ENCODE assay signal across 26 mouse cellular contexts in genomic region chr1:120289843-120290242, GRCm38 (mm10). TPM values are rescaled to one million over a fixed set of nuclear protein-coding genes. Genes with fewer than 3 reads are reported as not detected.
A peak's percentile ranks its signal among the peaks of the same experiment; 100 is the strongest.
DNase-seq lines count a peak whose midpoint lies in the region; ATAC-seq and TF ChIP-seq lines count a peak whose summit lies in the region.
"Had no signal": no experiment of that assay in that cellular context is flagged by ENCODE, and none has a peak within 500 bp of the region (broad histone marks: within the 10 kb centered on the region; RNA-seq: fewer than 3 reads in every experiment).

No protein-coding gene starts in this region.

- H3K79me2 ChIP-seq in CH12.LX (replicated peaks; ENCODE audit: control insufficient read depth, extremely low read depth, insufficient read depth, poor library complexity, severe bottlenecking), result no peaks in the 10 kb centered on the region

- no peak for ATAC-seq in intestine, postnatal 0 days
- ATAC-seq in intestine, embryonic 16.5 days, result no peak
- 0 out of 2 replicates have a peak, but pooled peaks have one; percentile 30 for ATAC-seq in liver, embryonic 16.5 days (ENCODE audit: low read depth)
- no peak for ATAC-seq in liver, postnatal 0 days
- ATAC-seq: forebrain, embryonic 14.5 days had no signal

- no peaks in the 10 kb centered on the region for H3K9me3 ChIP-seq in intestine, postnatal 0 days (ENCODE audit: control insufficient read depth)
- no peaks in the 10 kb centered on the region for H3K9me3 ChIP-seq in intestine, embryonic 16.5 days (ENCODE audit: control insufficient read depth, low read length)
- H3K9me3 ChIP-seq in liver, embryonic 16.5 days (replicated peaks; ENCODE audit: control insufficient read depth, low read length), result no peaks in the 10 kb centered on the region
- H3K9me3 ChIP-seq in CH12.LX (replicated peaks; ENCODE audit: low read length), result peaks cover 14% of the 10 kb centered on the region
- H3K9me3 ChIP-seq in liver, postnatal 0 days (ENCODE audit: low read length), result peaks cover 11% of the 10 kb centered on the region; the same call in 1 of the 2 replicates
- no peaks in the 10 kb centered on the region for H3K9me3 ChIP-seq in heart, embryonic 10.5 days
- H3K9me3 ChIP-seq: G1E; limb, embryonic 10.5 days; liver, embryonic 15.5 days; neural tube, embryonic 13.5 days had no signal

- H3K4me3 ChIP-seq in intestine, postnatal 0 days (ENCODE audit: low read depth, low read length), result no peak overlapping the region
- no peak overlapping the region for H3K4me3 ChIP-seq in intestine, embryonic 16.5 days (ENCODE audit: low read length)
- H3K4me3 ChIP-seq in liver, embryonic 16.5 days (ENCODE audit: low read depth, low read length), result no peak overlapping the region
- no peak overlapping the region for H3K4me3 ChIP-seq in CH12.LX (replicated peaks in 1 of 3; ENCODE audit: low read depth in 2 of 3, low read length in 2 of 3, poor library complexity in 1 of 3)
- H3K4me3 ChIP-seq in liver, postnatal 0 days (ENCODE audit: low read depth, low read length), result no peak overlapping the region
- H3K4me3 ChIP-seq in heart, embryonic 10.5 days, result no peak overlapping the region
- H3K4me3 ChIP-seq: erythroblast, embryonic 14.5 days; heart, embryonic 12.5 days; hindbrain, embryonic 13.5 days; limb, embryonic 10.5 days; liver, embryonic 15.5 days; neural tube, embryonic 13.5 days had no signal

- TF ChIP-seq POLR2A in CH12.LX (IDR thresholded peaks at IDR 0.05; ENCODE audit: low read depth, low read length), result no peak

- DNase-seq in liver, result no peak
- DNase-seq in CH12.LX (ENCODE audit: extremely low read depth), result no peak
- DNase-seq in liver, postnatal 0 days, result no peak
- no peak for DNase-seq in adrenal gland, postnatal 14 days
- no peak for DNase-seq in heart, embryonic 10.5 days (ENCODE audit: low spot score)
- DNase-seq: cerebellum, adult 8-10 months; gastrocnemius, postnatal 25 days; heart, postnatal 14 days; lung, postnatal 4 days; thymus, postnatal 4 days had no signal

- no peak overlapping the region for H3K4me2 ChIP-seq in intestine, postnatal 0 days (replicated peaks; ENCODE audit: low read depth)
- no peak overlapping the region for H3K4me2 ChIP-seq in intestine, embryonic 16.5 days (ENCODE audit: low read depth, low read length)
- H3K4me2 ChIP-seq in liver, embryonic 16.5 days (ENCODE audit: low read depth, low read length), result no peak overlapping the region
- H3K4me2 ChIP-seq in CH12.LX (ENCODE audit: insufficient read depth, low read depth, poor library complexity, severe bottlenecking), result no peak overlapping the region
- H3K4me2 ChIP-seq in liver, postnatal 0 days (ENCODE audit: low read depth, low read length), result no peak overlapping the region
- H3K4me2 ChIP-seq: heart, embryonic 12.5 days; hindbrain, embryonic 13.5 days; liver, embryonic 15.5 days; neural tube, embryonic 13.5 days had no signal

- TF ChIP-seq RAD21 in CH12.LX (IDR thresholded peaks at IDR 0.05; ENCODE audit: low read depth, low read length), result peak; percentile 51

- no peak overlapping the region for H3K27ac ChIP-seq in intestine, postnatal 0 days (ENCODE audit: low read depth, low read length)
- no peak overlapping the region for H3K27ac ChIP-seq in intestine, embryonic 16.5 days (ENCODE audit: low read length)
- no peak overlapping the region for H3K27ac ChIP-seq in liver, embryonic 16.5 days (ENCODE audit: low read length)
- no peak overlapping the region for H3K27ac ChIP-seq in CH12.LX (ENCODE audit: insufficient read depth, low read depth)
- no peak overlapping the region for H3K27ac ChIP-seq in liver, postnatal 0 days (ENCODE audit: low read depth)
- no peak overlapping the region for H3K27ac ChIP-seq in heart, embryonic 10.5 days
- H3K27ac ChIP-seq: hindbrain, embryonic 13.5 days; limb, embryonic 10.5 days; liver, embryonic 15.5 days; neural tube, embryonic 13.5 days had no signal

- TF ChIP-seq CTCF in intestine, postnatal 0 days (IDR thresholded peaks at IDR 0.05; ENCODE audit: low read depth), result 0 out of 2 replicates have a peak, but pooled peaks have one; percentile 18
- TF ChIP-seq CTCF in CH12.LX (conservative IDR thresholded peaks at IDR 0.05 in 1 of 2, IDR thresholded peaks at IDR 0.05 in 1 of 2; ENCODE audit: low read depth in 2 of 2, low read length in 2 of 2), result peak in 1 of 2 experiments; percentile 59; a peak in 2 of 4 replicates
- TF ChIP-seq CTCF in liver, postnatal 0 days (IDR thresholded peaks at IDR 0.05; ENCODE audit: low read depth), result peak; percentile 43

- no peak for TF ChIP-seq EP300 in CH12.LX (IDR thresholded peaks at IDR 0.05; ENCODE audit: low read length)
- TF ChIP-seq EP300 in liver, postnatal 0 days (IDR thresholded peaks at IDR 0.05; ENCODE audit: low read depth), result no peak

- in situ Hi-C loops in CH12.LX (cut with MboI; ENCODE audit: low pct_ligation_motif_present, low pct_unique_long_range_greater_than_20kb, low sequenced_read_pairs), result no loop called here

- no peaks in the 10 kb centered on the region for H3K4me1 ChIP-seq in intestine, postnatal 0 days (replicated peaks; ENCODE audit: control insufficient read depth, insufficient read depth, low read length)
- no peaks in the 10 kb centered on the region for H3K4me1 ChIP-seq in intestine, embryonic 16.5 days (ENCODE audit: control insufficient read depth, insufficient read depth, low read length)
- H3K4me1 ChIP-seq in liver, embryonic 16.5 days (ENCODE audit: control insufficient read depth, low read depth, low read length), result no peaks in the 10 kb centered on the region
- H3K4me1 ChIP-seq in CH12.LX (ENCODE audit: control insufficient read depth in 1 of 2, insufficient read depth in 2 of 2), result peaks cover 3 to 11% of the 10 kb centered on the region in 2 experiments; a peak in 2 of 4 replicates
- no peaks in the 10 kb centered on the region for H3K4me1 ChIP-seq in liver, postnatal 0 days (ENCODE audit: insufficient read depth)
- no peaks in the 10 kb centered on the region for H3K4me1 ChIP-seq in heart, embryonic 10.5 days
- H3K4me1 ChIP-seq: heart, embryonic 12.5 days; liver, embryonic 15.5 days; neural tube, embryonic 13.5 days had no signal

- H3K36me3 ChIP-seq in intestine, postnatal 0 days (ENCODE audit: control insufficient read depth, insufficient read depth), result no peaks in the 10 kb centered on the region
- H3K36me3 ChIP-seq in intestine, embryonic 16.5 days (ENCODE audit: control insufficient read depth, insufficient read depth, low read length), result no peaks in the 10 kb centered on the region
- no peaks in the 10 kb centered on the region for H3K36me3 ChIP-seq in liver, embryonic 16.5 days (ENCODE audit: control insufficient read depth, insufficient read depth)
- no peaks in the 10 kb centered on the region for H3K36me3 ChIP-seq in CH12.LX (replicated peaks in 1 of 2; ENCODE audit: control insufficient read depth in 1 of 2, insufficient read depth in 1 of 2, low read length in 1 of 2)
- H3K36me3 ChIP-seq in liver, postnatal 0 days (replicated peaks; ENCODE audit: insufficient read depth, low read length), result no peaks in the 10 kb centered on the region
- H3K36me3 ChIP-seq in heart, embryonic 10.5 days, result no peaks in the 10 kb centered on the region
- H3K36me3 ChIP-seq: G1E; heart, embryonic 12.5 days; hindbrain, embryonic 13.5 days; limb, embryonic 10.5 days; liver, embryonic 15.5 days; neural tube, embryonic 13.5 days had no signal

- no peak overlapping the region for H3K9ac ChIP-seq in intestine, postnatal 0 days (ENCODE audit: low read depth, low read length)
- no peak overlapping the region for H3K9ac ChIP-seq in intestine, embryonic 16.5 days (ENCODE audit: low read depth, low read length)
- H3K9ac ChIP-seq in liver, embryonic 16.5 days (ENCODE audit: low read depth, low read length), result no peak overlapping the region
- no peak overlapping the region for H3K9ac ChIP-seq in CH12.LX (ENCODE audit: insufficient read depth, low read depth)
- H3K9ac ChIP-seq in liver, postnatal 0 days (replicated peaks), result no peak overlapping the region
- H3K9ac ChIP-seq: heart, embryonic 12.5 days; hindbrain, embryonic 13.5 days; liver, embryonic 15.5 days; neural tube, embryonic 13.5 days had no signal

- WGBS in intestine, postnatal 0 days, result 62% methylated on average over 2 of the region's 2 CpGs
- 59% methylated on average over 2 of the region's 2 CpGs for WGBS in intestine, embryonic 16.5 days
- WGBS in liver, embryonic 16.5 days (ENCODE audit: insufficient replicate concordance), result 47% methylated on average over 2 of the region's 2 CpGs
- 53% methylated on average over 2 of the region's 2 CpGs for WGBS in liver, postnatal 0 days (ENCODE audit: insufficient replicate concordance)
- 51% methylated on average over 2 of the region's 2 CpGs for WGBS in heart, embryonic 10.5 days

- dilution Hi-C loops in CH12.LX (cut with MboI; ENCODE audit: extremely low pct_ligation_motif_present, extremely low pct_unique_long_range_greater_than_20kb, low sequenced_read_pairs), result no loop called here

- H3K27me3 ChIP-seq in intestine, postnatal 0 days (replicated peaks; ENCODE audit: control insufficient read depth, insufficient read depth, low read length), result no peaks in the 10 kb centered on the region
- H3K27me3 ChIP-seq in intestine, embryonic 16.5 days (replicated peaks; ENCODE audit: control insufficient read depth, insufficient read depth, low read length), result no peaks in the 10 kb centered on the region
- no peaks in the 10 kb centered on the region for H3K27me3 ChIP-seq in liver, embryonic 16.5 days (ENCODE audit: control insufficient read depth, insufficient read depth, low read depth, low read length)
- H3K27me3 ChIP-seq in CH12.LX (replicated peaks), result no peaks in the 10 kb centered on the region
- H3K27me3 ChIP-seq in liver, postnatal 0 days (ENCODE audit: insufficient read depth, low read length), result no peaks in the 10 kb centered on the region
- no peaks in the 10 kb centered on the region for H3K27me3 ChIP-seq in heart, embryonic 10.5 days (ENCODE audit: insufficient read depth, poor library complexity, severe bottlenecking)
- H3K27me3 ChIP-seq: heart, embryonic 12.5 days; hindbrain, embryonic 13.5 days; neural tube, embryonic 13.5 days had no signal

RNA-seq across cellular contexts. Expression of gene Steap3, which starts 17.3 kb away (rescaled TPM):
- polyA plus RNA-seq in intestine, postnatal 0 days (2015; fragmentation: Nextera tagmentation; extraction: Ambion mirVana), result 1.0 and 1.1 TPM in 2 replicates
- polyA plus RNA-seq in intestine, embryonic 16.5 days (2015; fragmentation: Nextera tagmentation; extraction: Ambion mirVana), result 2.1 and 3.3 TPM in 2 replicates
- 38.4 and 42.6 TPM in 2 replicates for polyA plus RNA-seq in liver, embryonic 16.5 days (2015; fragmentation: Nextera tagmentation; extraction: Ambion mirVana)
- total RNA-seq in CH12.LX (2012; rRNA removed) (1.6 and 2.9 TPM in 2 replicates), CH12.LX (2014; rRNA removed) (0.95 and 1.2 TPM in 2 replicates)
- polyA plus RNA-seq in CH12.LX (2012; ENCODE audit: insufficient read length, low read depth), result 7.3 and 8.0 TPM in 2 replicates
- polyA plus RNA-seq in liver, postnatal 0 days (2015; fragmentation: Nextera tagmentation; extraction: Ambion mirVana), result 27.2 TPM in 2 replicates
- total RNA-seq in adrenal gland, postnatal 14 days (2021), result 20.8 and 29.6 TPM in 2 replicates
- polyA plus RNA-seq in heart, embryonic 10.5 days (2016; fragmentation: Nextera tagmentation; extraction: Ambion mirVana), result 14.6 and 15.7 TPM in 2 replicates

RNA-seq across cellular contexts. Expression of gene C1ql2, which starts 50.5 kb away (rescaled TPM):
- not detected in 2 replicates for polyA plus RNA-seq in intestine, postnatal 0 days (2015; fragmentation: Nextera tagmentation; extraction: Ambion mirVana)
- not detected in 2 replicates for polyA plus RNA-seq in intestine, embryonic 16.5 days (2015; fragmentation: Nextera tagmentation; extraction: Ambion mirVana)
- polyA plus RNA-seq in liver, embryonic 16.5 days (2015; fragmentation: Nextera tagmentation; extraction: Ambion mirVana), result not detected in 2 replicates
- total RNA-seq in CH12.LX (2012; rRNA removed) (not detected in 2 replicates), CH12.LX (2014; rRNA removed) (not detected in 2 replicates)
- polyA plus RNA-seq in CH12.LX (2012; ENCODE audit: insufficient read length, low read depth), result not detected in 2 replicates
- polyA plus RNA-seq in liver, postnatal 0 days (2015; fragmentation: Nextera tagmentation; extraction: Ambion mirVana), result not detected in 2 replicates
- 0.19 TPM in 1 of 2 replicates, not detected in the other for total RNA-seq in adrenal gland, postnatal 14 days (2021)
- polyA plus RNA-seq in heart, embryonic 10.5 days (2016; fragmentation: Nextera tagmentation; extraction: Ambion mirVana), result not detected in 2 replicates
- total RNA-seq: adrenal gland, adult 18-20 months; common myeloid progenitor, adult 5-6 weeks; gastrocnemius, postnatal 25 days; heart, postnatal 14 days; monocyte, adult 5-6 weeks had no signal
- polyA plus RNA-seq: erythroblast, embryonic 14.5 days; G1E; heart, embryonic 12.5 days; intestine, embryonic 14.5 days; limb, embryonic 10.5 days; liver, embryonic 15.5 days; small intestine, adult 2 months had no signal
